Mouse (Mus musculus) left cerebral cortex, postnatal 36 days (tissue): ENCODE results near the gene Dapp1. TPM values are rescaled to one million over a fixed set of nuclear protein-coding genes. Genes with fewer than 3 reads are reported as not detected.
"Not testable (repeated sequence)": the region's sequence is repeated elsewhere in the genome, so short reads cannot be mapped to it uniquely, and the experiment has no call there.

ENCODE experiments used
- DNase-seq, 2 experiments: peaks; one replicate each; pipeline ENCODE4 v3.0.0; 2021 to 2022; ENCODE audit warnings: low spot score in 2 of 2, mixed read lengths in 1 of 2
- intact Hi-C: fragments of 180-260 bp; cut with DNase I; formaldehyde crosslinking; loops from one replicate; pipeline ENCODE4 v1.15.1; 2025
- total RNA-seq, 2 experiments: library from RNA; stranded (reverse); gene quantifications; 2 replicates each; pipeline ENCODE4 v1.2.3; 2021

The Dapp1 gene
- total RNA-seq, 2 experiments from 2014 or later: 2.6 to 3.4 TPM

- DNase-seq: no peak
- intact Hi-C loops: loop anchor here (5.0 to 10.0 kb wide), 3 partner anchors 57 to 219 kb away; partner anchors contain the start of gene Dnajb14
These were observed 12.9 kb upstream of the Dapp1 start for GRCm38 (mm10) chr3:137994196-137994595.

GRCm38 (mm10) chr3:137992366-137992765, 11.0 kb upstream of the Dapp1 start:
- no peak for DNase-seq
- intact Hi-C loops: loop anchor here (5.0 to 10.0 kb wide), 3 partner anchors 55 to 218 kb away; partner anchors contain the start of gene Dnajb14

- intact Hi-C loops: loop anchor here (2.0 to 10.0 kb wide), 4 partner anchors 54 to 216 kb away; partner anchors contain the start of genes Dnajb14 and Mttp
- peak; percentile 57 to 80 for DNase-seq
These were observed 9.8 kb upstream of the Dapp1 start for GRCm38 (mm10) chr3:137991183-137991582.

- intact Hi-C loops: no loop called here
- DNase-seq: no peak
These were observed 8.1 kb upstream of the Dapp1 start for GRCm38 (mm10) chr3:137989405-137989804.

- DNase-seq: no peak
- intact Hi-C loops: no loop called here
These were observed 637 bp downstream of the Dapp1 start for GRCm38 (mm10) chr3:137980435-137981381.

GRCm38 (mm10) chr3:137978233-137978632, 3.1 kb downstream of the Dapp1 start:
- intact Hi-C loops: no loop called here
- DNase-seq: no peak

- DNase-seq: no peak
- intact Hi-C loops: no loop called here
These were observed 3.7 kb downstream of the Dapp1 start for GRCm38 (mm10) chr3:137977629-137978041.

GRCm38 (mm10) chr3:137976943-137977628, 4.3 kb downstream of the Dapp1 start:
- no peak for DNase-seq

GRCm38 (mm10) chr3:137975856-137976423, 5.4 kb downstream of the Dapp1 start:
- intact Hi-C loops: no loop called here
- DNase-seq: no peak

More at GRCm38 (mm10) chr3:137976943-137977628, 4.3 kb downstream of the Dapp1 start:
- intact Hi-C loops: no loop called here

- intact Hi-C loops: no loop called here
- no peak for DNase-seq
These were observed 5.9 kb downstream of the Dapp1 start for GRCm38 (mm10) chr3:137975435-137975834.

- intact Hi-C loops: no loop called here
- DNase-seq: no peak
These were observed 7.0 kb downstream of the Dapp1 start for GRCm38 (mm10) chr3:137974306-137974705.

GRCm38 (mm10) chr3:137972989-137973388, 8.4 kb downstream of the Dapp1 start:
- intact Hi-C loops: no loop called here

GRCm38 (mm10) chr3:137972224-137972623, 9.1 kb downstream of the Dapp1 start:
- no peak for DNase-seq
- intact Hi-C loops: no loop called here

More at GRCm38 (mm10) chr3:137972989-137973388, 8.4 kb downstream of the Dapp1 start:
- no peak for DNase-seq

- DNase-seq: no peak
- intact Hi-C loops: no loop called here
These were observed 11.4 kb downstream of the Dapp1 start for GRCm38 (mm10) chr3:137969951-137970350.

GRCm38 (mm10) chr3:137968820-137969486, 12.4 kb downstream of the Dapp1 start:
- intact Hi-C loops: no loop called here

GRCm38 (mm10) chr3:137968105-137968819, 13.1 kb downstream of the Dapp1 start:
- intact Hi-C loops: no loop called here
- DNase-seq: no peak

More at GRCm38 (mm10) chr3:137968820-137969486, 12.4 kb downstream of the Dapp1 start:
- DNase-seq: no peak

- intact Hi-C loops: not testable (repeated sequence)
These were observed 17.3 kb downstream of the Dapp1 start for GRCm38 (mm10) chr3:137964014-137964413.

GRCm38 (mm10) chr3:137963508-137963907, 17.8 kb downstream of the Dapp1 start:
- no peak for DNase-seq
- intact Hi-C loops: no loop called here

More at GRCm38 (mm10) chr3:137964014-137964413, 17.3 kb downstream of the Dapp1 start:
- not testable (repeated sequence) for DNase-seq
